Mouse (Mus musculus): ENCODE data around the gene Mpc1. TPM values are rescaled to one million over a fixed set of nuclear protein-coding genes. Genes with fewer than 3 reads are reported as not detected.

Mpc1 gene
- polyA plus RNA-seq, 2 experiments, result 95.6 to 184 TPM

DNA sequence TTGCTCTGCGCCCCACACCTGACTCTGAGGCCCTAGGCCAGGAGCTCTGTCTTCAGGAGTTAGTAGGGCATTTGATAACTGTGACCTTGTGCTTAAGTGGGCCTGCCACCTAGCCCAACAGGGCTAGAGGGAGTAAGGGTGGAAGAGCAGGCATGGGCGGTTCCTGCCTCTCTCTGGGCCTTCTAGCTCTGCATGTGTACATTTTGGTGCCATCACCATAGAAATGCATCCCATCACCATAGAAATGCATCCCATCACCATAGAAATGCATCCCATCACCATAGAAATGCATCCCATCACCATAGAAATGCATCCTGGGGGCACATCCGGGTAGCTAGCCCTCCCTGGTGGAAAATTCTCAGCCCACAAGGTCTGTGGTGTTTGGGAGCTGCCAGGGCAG is 43.1 kb upstream of the Mpc1 start:
- no peak overlapping the region for H3K9ac ChIP-seq (ENCODE audit: low read depth, low read length, severe bottlenecking)
- H3K36me3 ChIP-seq (ENCODE audit: control insufficient read depth, insufficient read depth, low read length), result no peaks in the 10 kb centered on the region
- TF ChIP-seq POLR2A (IDR thresholded peaks at IDR 0.05; ENCODE audit: borderline replicate concordance, extremely low read depth, insufficient read depth, insufficient read length), result no peak
- H3K27me3 ChIP-seq (ENCODE audit: control insufficient read depth, insufficient read depth, low read length), result no peaks in the 10 kb centered on the region
- H3K4me3 ChIP-seq (replicated peaks; ENCODE audit: low read length), result no peak overlapping the region
- no peak overlapping the region for H3K27ac ChIP-seq (replicated peaks; ENCODE audit: low read depth, low read length)
- no peak for ATAC-seq (ENCODE audit: low FRiP score, low read depth)
- no peak overlapping the region for H3K4me2 ChIP-seq (replicated peaks; ENCODE audit: low read depth, low read length, severe bottlenecking)
- DNase-seq (ENCODE audit: low spot score), result no peak
- H3K4me1 ChIP-seq (ENCODE audit: control insufficient read depth, insufficient read depth, low read length), result no peaks in the 10 kb centered on the region
- H3K9me3 ChIP-seq (ENCODE audit: control insufficient read depth, low read length), result no peaks in the 10 kb centered on the region
- WGBS, result 74% methylated on average over 3 of the region's 3 CpGs

- DNase-seq (ENCODE audit: low spot score), result no peak
- Histone ChIP-seq H3K9me3 (ENCODE audit: control insufficient read depth, low read length) (no peaks in the 10 kb centered on the region), H3K4me1 (ENCODE audit: control insufficient read depth, insufficient read depth, low read length) (no peaks in the 10 kb centered on the region), H3K9ac (ENCODE audit: low read depth, low read length, severe bottlenecking) (no peak overlapping the region), H3K4me3 (replicated peaks; ENCODE audit: low read length) (no peak overlapping the region), H3K36me3 (ENCODE audit: control insufficient read depth, insufficient read depth, low read length) (no peaks in the 10 kb centered on the region), H3K4me2 (replicated peaks; ENCODE audit: low read depth, low read length, severe bottlenecking) (no peak overlapping the region), H3K27me3 (ENCODE audit: control insufficient read depth, insufficient read depth, low read length) (no peaks in the 10 kb centered on the region), H3K27ac (replicated peaks; ENCODE audit: low read depth, low read length) (no peak overlapping the region)
- WGBS, result 60% methylated on average over 4 of the region's 4 CpGs
- TF ChIP-seq POLR2A (IDR thresholded peaks at IDR 0.05; ENCODE audit: borderline replicate concordance, extremely low read depth, insufficient read depth, insufficient read length), result no peak
- no peak for ATAC-seq (ENCODE audit: low FRiP score, low read depth)
These were observed 42.2 kb upstream of the Mpc1 start for GRCm38 (mm10) chr17:8240517-8240916.

DNA sequence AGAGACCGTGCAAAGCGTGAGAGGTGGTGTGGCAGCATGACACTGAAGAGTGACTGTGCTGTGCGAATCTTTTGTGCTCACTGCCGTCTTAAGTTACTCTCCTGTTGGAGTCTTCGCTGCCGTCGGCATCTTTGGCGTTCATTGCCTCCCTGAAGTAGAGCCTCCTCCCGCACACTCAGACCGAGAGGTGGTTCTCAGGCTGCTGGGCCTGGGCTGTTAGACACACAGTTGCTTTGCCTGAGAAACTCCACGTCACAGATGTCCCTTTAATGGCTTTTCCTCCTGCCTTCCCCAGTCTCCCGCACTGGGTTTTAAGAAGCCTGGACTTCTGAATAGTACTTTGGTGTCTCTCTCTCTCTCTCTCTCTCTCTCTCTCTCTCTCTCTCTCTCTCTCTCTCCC is 41.1 kb upstream of the Mpc1 start:
- DNase-seq (ENCODE audit: low spot score) (no peak), ATAC-seq (ENCODE audit: low FRiP score, low read depth) (no peak)
- H3K4me1 ChIP-seq (ENCODE audit: control insufficient read depth, insufficient read depth, low read length), result no peaks in the 10 kb centered on the region
- no peak overlapping the region for H3K9ac ChIP-seq (ENCODE audit: low read depth, low read length, severe bottlenecking)
- no peak overlapping the region for H3K27ac ChIP-seq (replicated peaks; ENCODE audit: low read depth, low read length)
- no peaks in the 10 kb centered on the region for H3K36me3 ChIP-seq (ENCODE audit: control insufficient read depth, insufficient read depth, low read length)
- H3K4me2 ChIP-seq (replicated peaks; ENCODE audit: low read depth, low read length, severe bottlenecking), result no peak overlapping the region
- TF ChIP-seq POLR2A (IDR thresholded peaks at IDR 0.05; ENCODE audit: borderline replicate concordance, extremely low read depth, insufficient read depth, insufficient read length), result no peak
- H3K4me3 ChIP-seq (replicated peaks; ENCODE audit: low read length), result no peak overlapping the region
- no peaks in the 10 kb centered on the region for H3K9me3 ChIP-seq (ENCODE audit: control insufficient read depth, low read length)
- WGBS, result 67% methylated on average over 12 of the region's 12 CpGs
- H3K27me3 ChIP-seq (ENCODE audit: control insufficient read depth, insufficient read depth, low read length), result no peaks in the 10 kb centered on the region

DNA sequence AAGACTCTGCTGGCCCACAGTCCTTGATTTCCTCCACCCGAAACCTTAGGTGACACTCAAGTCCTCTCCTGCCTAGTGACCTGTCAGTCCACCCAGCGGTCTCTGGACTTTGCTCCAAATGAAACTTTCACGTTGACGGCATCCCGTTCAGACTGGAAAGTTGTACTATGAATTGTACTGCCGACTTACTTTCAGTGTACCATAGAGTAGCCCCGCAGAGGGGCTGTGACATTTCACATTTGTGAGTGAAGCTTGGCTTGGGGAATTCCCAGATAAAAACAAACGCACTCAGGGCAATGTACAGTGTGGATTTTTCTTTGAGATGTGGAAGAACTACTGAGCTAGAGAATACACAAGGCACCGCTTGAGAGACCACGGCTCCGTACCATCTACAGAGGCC is 40.5 kb upstream of the Mpc1 start:
- H3K4me3 ChIP-seq (replicated peaks; ENCODE audit: low read length), result no peak overlapping the region
- DNase-seq (ENCODE audit: low spot score) (no peak), ATAC-seq (ENCODE audit: low FRiP score, low read depth) (no peak)
- no peak overlapping the region for H3K27ac ChIP-seq (replicated peaks; ENCODE audit: low read depth, low read length)
- H3K36me3 ChIP-seq (ENCODE audit: control insufficient read depth, insufficient read depth, low read length), result no peaks in the 10 kb centered on the region
- no peaks in the 10 kb centered on the region for H3K9me3 ChIP-seq (ENCODE audit: control insufficient read depth, low read length)
- H3K27me3 ChIP-seq (ENCODE audit: control insufficient read depth, insufficient read depth, low read length), result no peaks in the 10 kb centered on the region
- no peak overlapping the region for H3K4me2 ChIP-seq (replicated peaks; ENCODE audit: low read depth, low read length, severe bottlenecking)
- no peak overlapping the region for H3K9ac ChIP-seq (ENCODE audit: low read depth, low read length, severe bottlenecking)
- WGBS, result 89% methylated on average over 11 of the region's 11 CpGs
- TF ChIP-seq POLR2A (IDR thresholded peaks at IDR 0.05; ENCODE audit: borderline replicate concordance, extremely low read depth, insufficient read depth, insufficient read length), result no peak
- no peaks in the 10 kb centered on the region for H3K4me1 ChIP-seq (ENCODE audit: control insufficient read depth, insufficient read depth, low read length)

DNA sequence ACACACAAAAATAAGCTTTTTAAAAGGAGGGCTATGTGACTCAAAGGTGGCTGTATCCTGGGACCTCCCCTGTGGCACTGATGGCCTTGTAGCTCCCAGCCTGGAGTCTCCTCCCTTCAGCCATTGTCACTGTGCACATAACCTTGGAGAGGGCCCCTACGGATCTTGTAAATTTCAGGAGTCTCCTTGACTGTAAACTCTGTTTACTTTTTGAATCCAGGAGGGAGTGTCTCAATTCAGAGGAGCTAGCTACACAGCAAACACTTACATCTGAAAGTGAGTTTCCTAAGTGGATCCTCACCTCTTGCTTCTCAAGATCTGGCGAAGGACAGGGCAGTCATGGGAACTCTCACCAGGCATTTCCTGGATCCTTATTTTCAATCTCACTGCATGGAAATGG is 38.6 kb upstream of the Mpc1 start:
- Histone ChIP-seq H3K9ac (ENCODE audit: low read depth, low read length, severe bottlenecking) (no peak overlapping the region), H3K4me1 (ENCODE audit: control insufficient read depth, insufficient read depth, low read length) (no peaks in the 10 kb centered on the region), H3K4me2 (replicated peaks; ENCODE audit: low read depth, low read length, severe bottlenecking) (no peak overlapping the region), H3K4me3 (replicated peaks; ENCODE audit: low read length) (no peak overlapping the region), H3K27me3 (ENCODE audit: control insufficient read depth, insufficient read depth, low read length) (no peaks in the 10 kb centered on the region), H3K36me3 (ENCODE audit: control insufficient read depth, insufficient read depth, low read length) (no peaks in the 10 kb centered on the region), H3K27ac (replicated peaks; ENCODE audit: low read depth, low read length) (no peak overlapping the region), H3K9me3 (ENCODE audit: control insufficient read depth, low read length) (no peaks in the 10 kb centered on the region)
- ATAC-seq (ENCODE audit: low FRiP score, low read depth) (no peak), DNase-seq (ENCODE audit: low spot score) (no peak)
- 71% methylated on average over 2 of the region's 2 CpGs for WGBS
- TF ChIP-seq POLR2A (IDR thresholded peaks at IDR 0.05; ENCODE audit: borderline replicate concordance, extremely low read depth, insufficient read depth, insufficient read length), result no peak

DNA sequence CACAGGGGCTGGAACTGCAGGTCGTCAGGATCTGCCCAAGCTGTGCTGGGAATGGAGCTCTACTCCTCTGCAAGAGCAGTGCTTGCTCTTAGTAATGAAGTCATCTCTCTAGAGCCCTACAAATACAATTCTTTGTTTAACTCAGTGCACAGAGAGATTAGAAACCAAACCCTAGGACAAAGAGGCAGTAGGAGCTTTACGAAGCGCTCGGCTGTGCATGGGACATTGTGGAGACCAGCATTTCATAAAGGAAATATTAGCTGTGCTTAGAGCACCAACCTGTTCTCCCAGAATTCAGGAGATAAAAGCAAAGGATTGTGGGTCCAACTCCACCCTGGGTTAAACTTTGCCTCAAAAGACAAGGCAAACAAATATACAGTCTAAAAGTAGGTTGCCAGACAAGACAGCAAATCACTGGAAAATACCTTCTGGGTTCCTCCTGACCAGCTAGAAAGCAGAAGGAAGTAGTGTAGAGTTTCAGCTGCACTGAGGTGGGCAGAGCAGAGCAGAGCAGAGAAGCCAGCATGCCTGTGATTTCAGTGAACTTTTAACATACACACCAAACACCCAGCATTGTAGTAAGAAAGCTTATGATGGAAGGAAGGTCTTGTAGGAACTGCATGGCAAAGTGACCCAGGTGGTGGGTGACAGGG is 36.5 kb upstream of the Mpc1 start:
- Histone ChIP-seq H3K9me3 (ENCODE audit: control insufficient read depth, low read length) (no peaks in the 10 kb centered on the region), H3K36me3 (ENCODE audit: control insufficient read depth, insufficient read depth, low read length) (no peaks in the 10 kb centered on the region), H3K27me3 (ENCODE audit: control insufficient read depth, insufficient read depth, low read length) (no peaks in the 10 kb centered on the region), H3K4me2 (replicated peaks; ENCODE audit: low read depth, low read length, severe bottlenecking) (no peak overlapping the region), H3K4me3 (replicated peaks; ENCODE audit: low read length) (no peak overlapping the region), H3K27ac (replicated peaks; ENCODE audit: low read depth, low read length) (no peak overlapping the region), H3K4me1 (ENCODE audit: control insufficient read depth, insufficient read depth, low read length) (no peaks in the 10 kb centered on the region), H3K9ac (ENCODE audit: low read depth, low read length, severe bottlenecking) (no peak overlapping the region)
- ATAC-seq (ENCODE audit: low FRiP score, low read depth) (no peak), DNase-seq (ENCODE audit: low spot score) (no peak)
- TF ChIP-seq POLR2A (IDR thresholded peaks at IDR 0.05; ENCODE audit: borderline replicate concordance, extremely low read depth, insufficient read depth, insufficient read length), result no peak
- WGBS, result 72% methylated on average over 4 of the region's 4 CpGs

Measured in limb, embryonic 14.5 days (tissue).